Mouse (Mus musculus) myocyte (in vitro differentiated cells): Measurements from ENCODE around the gene Srpk1. TPM values are rescaled to one million over a fixed set of nuclear protein-coding genes. Genes with fewer than 3 reads are reported as not detected.

Experiments
- H3K27me3 ChIP-seq: one replicate; pipeline ENCODE4 v1.6.1; 2011; ENCODE audit not compliant: control insufficient read depth, insufficient read depth, insufficient read length
- H3K36me3 ChIP-seq: one replicate; pipeline ENCODE4 v1.6.1; 2011; ENCODE audit not compliant: control insufficient read depth, insufficient read depth
- H3K4me2 ChIP-seq: one replicate; pipeline ENCODE4 v1.6.1; 2011; ENCODE audit warnings: low read depth, control low read depth
- H3K4me3 ChIP-seq: one replicate; pipeline ENCODE4 v1.5.1; 2011; ENCODE audit warnings: mild to moderate bottlenecking, control low read depth, moderate library complexity
- H3K79me2 ChIP-seq: one replicate; pipeline ENCODE4 v1.6.1; 2011; ENCODE audit not compliant: control insufficient read depth, insufficient read depth
- H3ac ChIP-seq: one replicate; pipeline ENCODE4 v1.6.1; 2011; ENCODE audit not compliant: control insufficient read depth, insufficient read length
- CEBPB ChIP-seq: IDR thresholded peaks from 2 replicates; pipeline ENCODE4 v1.6.1; 2011; ENCODE audit warnings: mild to moderate bottlenecking, moderate library complexity; ENCODE audit not compliant: poor library complexity, insufficient read depth, severe bottlenecking
- E2F4 ChIP-seq: IDR thresholded peaks from one replicate; pipeline ENCODE4 v1.6.1; 2011; ENCODE audit warnings: mild to moderate bottlenecking, control low read depth, moderate library complexity; ENCODE audit not compliant: insufficient read depth
- MAX ChIP-seq: IDR thresholded peaks from one replicate; pipeline ENCODE4 v1.6.1; 2011; ENCODE audit warnings: low read depth, mild to moderate bottlenecking, control low read depth
- MYOD1 ChIP-seq, 3 experiments: IDR thresholded peaks; one replicate each; pipeline ENCODE4 v1.6.1; 2011; ENCODE audit warnings: control low read depth in 2 of 3, low read depth in 2 of 3, mild to moderate bottlenecking in 2 of 3, moderate library complexity in 1 of 3; ENCODE audit not compliant: insufficient read length in 2 of 3, control insufficient read depth in 1 of 3
- MYOG ChIP-seq, 3 experiments: IDR thresholded peaks; one replicate each; pipeline ENCODE4 v1.6.1; 2011; ENCODE audit warnings: control low read depth in 2 of 3, low read depth in 2 of 3, mild to moderate bottlenecking in 2 of 3; ENCODE audit not compliant: insufficient read length in 2 of 3, control insufficient read depth in 1 of 3, insufficient read depth in 1 of 3
- POLR2A ChIP-seq: IDR thresholded peaks from one replicate; pipeline ENCODE4 v1.6.1; 2011; ENCODE audit warnings: low read depth, mild to moderate bottlenecking, control low read depth, moderate library complexity; ENCODE audit not compliant: insufficient read length
- POLR2AphosphoS2 ChIP-seq: IDR thresholded peaks from one replicate; pipeline ENCODE4 v1.6.1; 2011; ENCODE audit warnings: low read depth, control low read depth; ENCODE audit not compliant: insufficient read length
- REST ChIP-seq: IDR thresholded peaks from one replicate; pipeline ENCODE4 v1.6.1; 2011; ENCODE audit warnings: mild to moderate bottlenecking, control low read depth, moderate library complexity; ENCODE audit not compliant: insufficient read depth, insufficient read length
- SRF ChIP-seq: IDR thresholded peaks from one replicate; pipeline ENCODE4 v1.6.1; 2011; ENCODE audit warnings: low read depth; ENCODE audit not compliant: control insufficient read depth, insufficient read length
- TCF12 ChIP-seq: IDR thresholded peaks from one replicate; pipeline ENCODE4 v1.6.1; 2011; ENCODE audit warnings: mild to moderate bottlenecking, control low read depth; ENCODE audit not compliant: poor library complexity, insufficient read depth, severe bottlenecking
- TCF3 ChIP-seq: IDR thresholded peaks from one replicate; pipeline ENCODE4 v1.6.1; 2011; ENCODE audit warnings: low read depth, control low read depth; ENCODE audit not compliant: insufficient read length
- USF1 ChIP-seq: IDR thresholded peaks from one replicate; pipeline ENCODE4 v1.6.1; 2011; ENCODE audit warnings: low read depth, mild to moderate bottlenecking, control low read depth, moderate library complexity
- polyA plus RNA-seq: library from polyadenylated mRNA; unstranded; fragments of >200 nt; fragmentation: generic; extraction: Trizol; gene quantifications from one replicate; pipeline ENCODE4 v1.2.1, GENCODE M21; 2012; ENCODE audit warnings: missing spikeins

The Srpk1 gene
- polyA plus RNA-seq, 1 experiment: 18.2 TPM

GRCm38 (mm10) chr17:28646221-28646620, 23.7 kb upstream of the Srpk1 start:
- Histone ChIP-seq H3K27me3 (peaks cover 33% of the 10 kb centered on the region), H3ac (no peak overlapping the region), H3K79me2 (no peaks in the 10 kb centered on the region), H3K4me2 (no peak overlapping the region), H3K4me3 (no peak overlapping the region), H3K36me3 (no peaks in the 10 kb centered on the region)
- TF ChIP-seq E2F4: no peak
- no peak for TF ChIP-seq MYOD1 (IDR thresholded peaks at IDR 0.05; ENCODE audit: control insufficient read depth in 1 of 3, insufficient read length in 2 of 3, low read depth in 2 of 3)
- no peak for TF ChIP-seq CEBPB
- no peak for TF ChIP-seq USF1

GRCm38 (mm10) chr17:28644112-28644511, 21.6 kb upstream of the Srpk1 start:
- Histone ChIP-seq H3K4me2 (no peak overlapping the region), H3K4me3 (no peak overlapping the region), H3K27me3 (peaks cover 38% of the 10 kb centered on the region), H3ac (no peak overlapping the region), H3K79me2 (no peaks in the 10 kb centered on the region), H3K36me3 (no peaks in the 10 kb centered on the region)
- TF ChIP-seq TCF12 (no peak), REST (no peak), POLR2AphosphoS2 (no peak), MYOD1 (IDR thresholded peaks at IDR 0.05; ENCODE audit: control insufficient read depth in 1 of 3, insufficient read length in 2 of 3, low read depth in 2 of 3) (no peak), USF1 (no peak), MAX (no peak), CEBPB (no peak)

- H3K4me2 ChIP-seq: no peak overlapping the region
- no peak overlapping the region for H3K4me3 ChIP-seq
- no peaks in the 10 kb centered on the region for H3K36me3 ChIP-seq
- no peaks in the 10 kb centered on the region for H3K79me2 ChIP-seq
- H3ac ChIP-seq: no peak overlapping the region
- H3K27me3 ChIP-seq: peaks cover 40% of the 10 kb centered on the region
- TF ChIP-seq MYOD1 (IDR thresholded peaks at IDR 0.05; ENCODE audit: control insufficient read depth in 1 of 3, insufficient read length in 2 of 3, low read depth in 2 of 3) (no peak), TCF12 (no peak), E2F4 (no peak), REST (no peak), MAX (no peak), CEBPB (no peak), TCF3 (no peak)
Measured at GRCm38 (mm10) chr17:28643697-28644096, 21.2 kb upstream of the Srpk1 start.

GRCm38 (mm10) chr17:28640113-28640512, 17.6 kb upstream of the Srpk1 start:
- peaks cover 65% of the 10 kb centered on the region for H3K27me3 ChIP-seq
- no peaks in the 10 kb centered on the region for H3K36me3 ChIP-seq
- H3K79me2 ChIP-seq: no peaks in the 10 kb centered on the region
- H3K4me2 ChIP-seq: no peak overlapping the region
- H3K4me3 ChIP-seq: no peak overlapping the region
- TF ChIP-seq MYOD1 (IDR thresholded peaks at IDR 0.05; ENCODE audit: control insufficient read depth in 1 of 3, insufficient read length in 2 of 3, low read depth in 2 of 3): no peak
- TF ChIP-seq TCF3: no peak
- TF ChIP-seq POLR2A: no peak
- TF ChIP-seq REST: no peak
- TF ChIP-seq POLR2AphosphoS2: no peak
- no peak for TF ChIP-seq USF1
- no peak overlapping the region for H3ac ChIP-seq

GRCm38 (mm10) chr17:28637711-28638690, 15.5 kb upstream of the Srpk1 start:
- H3K36me3 ChIP-seq: no peaks in the 10 kb centered on the region
- no peak overlapping the region for H3K4me2 ChIP-seq
- TF ChIP-seq SRF: no peak
- TF ChIP-seq CEBPB: no peak
- TF ChIP-seq USF1: no peak
- peaks cover 61% of the 10 kb centered on the region for H3K27me3 ChIP-seq
- no peaks in the 10 kb centered on the region for H3K79me2 ChIP-seq
- H3K4me3 ChIP-seq: no peak overlapping the region
- H3ac ChIP-seq: no peak overlapping the region

GRCm38 (mm10) chr17:28635842-28636241, 13.3 kb upstream of the Srpk1 start:
- Histone ChIP-seq H3K4me3 (no peak overlapping the region), H3K27me3 (peaks cover 61% of the 10 kb centered on the region), H3K79me2 (no peaks in the 10 kb centered on the region), H3K36me3 (no peaks in the 10 kb centered on the region), H3K4me2 (no peak overlapping the region), H3ac (no peak overlapping the region)
- TF ChIP-seq POLR2A (no peak), MYOG (IDR thresholded peaks at IDR 0.05; ENCODE audit: control insufficient read depth in 1 of 3, insufficient read depth in 1 of 3, insufficient read length in 2 of 3, low read depth in 2 of 3) (no peak), MAX (no peak), POLR2AphosphoS2 (no peak)
